Mouse (Mus musculus): ENCODE measurements around the gene Klrc1. TPM values are rescaled to one million over a fixed set of nuclear protein-coding genes. Genes with fewer than 3 reads are reported as not detected.
"Not testable (repeated sequence)": the region's sequence is repeated elsewhere in the genome, so short reads cannot be mapped to it uniquely, and the experiment has no call there.

The Klrc1 gene
- 0.15 and 0.20 TPM in 2 replicates for polyA plus RNA-seq (2015; fragmentation: Nextera tagmentation; extraction: Ambion mirVana)

- 74% methylated on average over 3 of the region's 3 CpGs for WGBS
- H3K9ac ChIP-seq (ENCODE audit: low read length): no peak within 1 kb of the TSS
- no peak within 1 kb of the TSS for H3K4me3 ChIP-seq (ENCODE audit: low read length)
- H3K9me3 ChIP-seq (ENCODE audit: control insufficient read depth, low read length): no peaks in the 10 kb centered on the region
- no peaks in the 10 kb centered on the region for H3K4me1 ChIP-seq (replicated peaks; ENCODE audit: control insufficient read depth, insufficient read depth, low read length)
- H3K27ac ChIP-seq (ENCODE audit: low read length): no peak within 1 kb of the TSS
- no peaks in the 10 kb centered on the region for H3K36me3 ChIP-seq (ENCODE audit: control insufficient read depth, insufficient read depth, low read length)
- no peak for ATAC-seq (ENCODE audit: low read depth)
- no peaks in the 10 kb centered on the region for H3K27me3 ChIP-seq (ENCODE audit: control insufficient read depth, insufficient read depth, low read depth, low read length)
- no peak within 1 kb of the TSS for H3K4me2 ChIP-seq (ENCODE audit: low read depth, low read length)
Observed at GRCm38 (mm10) chr6:129678873-129679272, at the start of gene Klrc1. Gene Klrc1, minus strand, starts transcription at chr6:129678973.

DNA sequence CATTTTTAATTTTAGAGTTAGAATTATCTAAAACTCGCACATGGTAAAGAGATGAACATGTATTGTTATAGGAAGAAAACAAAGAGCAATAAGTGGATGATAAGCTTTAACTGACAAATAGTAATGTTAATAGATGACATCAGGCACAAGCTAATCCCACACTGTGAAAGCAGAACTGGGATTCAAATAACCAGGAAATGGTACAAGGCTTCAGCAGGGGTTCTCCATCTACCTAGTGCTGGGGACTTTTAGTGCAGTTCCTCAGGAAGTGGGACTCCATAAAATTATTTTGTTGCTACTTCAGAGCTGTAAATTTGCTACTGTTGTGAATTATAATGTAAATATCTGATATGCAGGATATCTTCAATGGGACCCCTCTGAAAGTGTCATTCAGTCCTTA lies 48.5 kb upstream of the Klrc1 start:
- H3K4me1 ChIP-seq (replicated peaks; ENCODE audit: control insufficient read depth, insufficient read depth, low read length): no peaks in the 10 kb centered on the region
- 86% methylated on average over 1 of the region's 1 CpGs for WGBS
- H3K36me3 ChIP-seq (ENCODE audit: control insufficient read depth, insufficient read depth, low read length): no peaks in the 10 kb centered on the region

GRCm38 (mm10) chr6:129721390-129721789 lies 42.6 kb upstream of the Klrc1 start:
- Histone ChIP-seq H3K4me2 (ENCODE audit: low read depth, low read length) (no peak overlapping the region), H3K4me3 (ENCODE audit: low read length) (no peak overlapping the region), H3K9me3 (ENCODE audit: control insufficient read depth, low read length) (no peaks in the 10 kb centered on the region), H3K27me3 (ENCODE audit: control insufficient read depth, insufficient read depth, low read depth, low read length) (no peaks in the 10 kb centered on the region), H3K27ac (ENCODE audit: low read length) (no peak overlapping the region), H3K4me1 (replicated peaks; ENCODE audit: control insufficient read depth, insufficient read depth, low read length) (no peaks in the 10 kb centered on the region), H3K36me3 (ENCODE audit: control insufficient read depth, insufficient read depth, low read length) (no peaks in the 10 kb centered on the region), H3K9ac (ENCODE audit: low read length) (no peak overlapping the region)
- no peak for ATAC-seq (ENCODE audit: low read depth)
- WGBS: 29% methylated on average over 1 of the region's 1 CpGs

More for the DNA sequence above, 48.5 kb upstream of the Klrc1 start:
- Histone ChIP-seq H3K27me3 (ENCODE audit: control insufficient read depth, insufficient read depth, low read depth, low read length) (no peaks in the 10 kb centered on the region), H3K9ac (ENCODE audit: low read length) (no peak overlapping the region), H3K9me3 (ENCODE audit: control insufficient read depth, low read length) (no peaks in the 10 kb centered on the region), H3K4me2 (ENCODE audit: low read depth, low read length) (no peak overlapping the region), H3K27ac (ENCODE audit: low read length) (no peak overlapping the region), H3K4me3 (ENCODE audit: low read length) (no peak overlapping the region)
- no peak for ATAC-seq (ENCODE audit: low read depth)

DNA sequence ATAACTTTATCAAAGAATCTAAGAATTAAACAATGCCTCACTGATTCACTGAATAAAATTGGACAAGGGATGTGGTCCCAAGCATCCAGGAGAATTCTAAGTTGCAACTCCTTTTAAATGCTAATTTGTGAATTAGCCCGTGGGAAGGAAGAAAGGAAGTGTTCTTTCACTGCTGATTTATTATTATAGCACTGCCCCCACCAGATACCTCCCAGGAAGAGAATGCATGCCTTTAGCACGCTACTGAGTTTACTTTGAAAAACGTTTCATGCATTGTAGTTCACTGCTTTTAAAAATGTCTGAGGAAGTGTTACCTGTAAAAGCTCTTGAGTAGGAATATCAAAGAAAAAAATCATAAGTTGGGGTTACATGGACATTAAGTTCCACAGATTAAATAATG lies 41.7 kb upstream of the Klrc1 start:
- no peak for ATAC-seq (ENCODE audit: low read depth)
- Histone ChIP-seq H3K4me1 (replicated peaks; ENCODE audit: control insufficient read depth, insufficient read depth, low read length) (no peaks in the 10 kb centered on the region), H3K27ac (ENCODE audit: low read length) (no peak overlapping the region), H3K27me3 (ENCODE audit: control insufficient read depth, insufficient read depth, low read depth, low read length) (no peaks in the 10 kb centered on the region), H3K9me3 (ENCODE audit: control insufficient read depth, low read length) (no peaks in the 10 kb centered on the region), H3K36me3 (ENCODE audit: control insufficient read depth, insufficient read depth, low read length) (no peaks in the 10 kb centered on the region), H3K9ac (ENCODE audit: low read length) (no peak overlapping the region), H3K4me3 (ENCODE audit: low read length) (no peak overlapping the region), H3K4me2 (ENCODE audit: low read depth, low read length) (no peak overlapping the region)
- 23% methylated on average over 3 of the region's 3 CpGs for WGBS

DNA sequence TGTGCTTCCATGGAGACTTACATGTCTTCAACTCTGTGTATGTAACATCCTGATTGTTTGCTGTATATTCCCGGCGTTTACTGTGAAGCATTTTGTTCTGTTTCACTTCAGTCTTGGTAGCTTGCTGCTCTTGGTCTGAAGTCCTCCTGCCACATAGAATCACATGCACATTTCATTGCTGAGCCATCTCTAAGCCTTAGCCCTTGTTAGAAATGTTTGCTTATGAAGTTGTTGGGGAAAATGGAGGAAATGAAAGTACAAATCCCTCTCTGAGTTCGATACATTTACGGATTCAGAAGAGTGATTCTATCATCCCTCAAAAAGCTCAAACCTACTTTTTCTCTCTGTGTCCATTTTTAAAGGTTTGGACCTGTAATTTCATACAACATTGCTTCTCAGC lies 38.3 kb upstream of the Klrc1 start, which contains the start of gene Klri1:
Gene Klri1, minus strand, starts transcription at position 101 of the 400 bp plus-strand sequence.
- 82% methylated on average over 4 of the region's 4 CpGs for WGBS
- Histone ChIP-seq H3K4me3 (ENCODE audit: low read length) (no peak within 1 kb of the TSS), H3K27me3 (ENCODE audit: control insufficient read depth, insufficient read depth, low read depth, low read length) (no peaks in the 10 kb centered on the region), H3K4me1 (replicated peaks; ENCODE audit: control insufficient read depth, insufficient read depth, low read length) (no peaks in the 10 kb centered on the region), H3K9me3 (ENCODE audit: control insufficient read depth, low read length) (no peaks in the 10 kb centered on the region), H3K27ac (ENCODE audit: low read length) (no peak within 1 kb of the TSS), H3K9ac (ENCODE audit: low read length) (no peak within 1 kb of the TSS), H3K4me2 (ENCODE audit: low read depth, low read length) (no peak within 1 kb of the TSS), H3K36me3 (ENCODE audit: control insufficient read depth, insufficient read depth, low read length) (no peaks in the 10 kb centered on the region)
- no peak for ATAC-seq (ENCODE audit: low read depth)

DNA sequence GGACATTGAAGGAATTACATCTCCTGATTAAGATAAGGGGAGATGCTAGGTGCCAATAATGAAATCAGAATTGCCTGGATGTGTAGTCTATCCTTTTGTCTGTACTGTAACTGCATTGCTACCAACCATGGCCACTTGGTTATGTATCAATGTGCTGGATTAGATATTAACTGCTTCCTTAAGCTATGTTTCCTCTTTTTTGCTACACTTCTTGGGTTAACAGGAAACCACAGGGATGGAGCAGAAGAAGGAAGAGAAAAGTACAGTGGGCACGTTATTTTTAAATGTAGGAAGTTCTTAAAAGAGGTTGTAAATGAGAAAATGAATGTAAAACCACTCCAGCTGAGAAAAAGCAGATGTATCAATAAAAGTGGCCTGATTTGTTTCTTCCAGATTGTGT lies 34.8 kb upstream of the Klrc1 start:
- no peak overlapping the region for H3K27ac ChIP-seq (ENCODE audit: low read length)
- WGBS: 34% methylated on average over 1 of the region's 1 CpGs
- H3K4me2 ChIP-seq (ENCODE audit: low read depth, low read length): no peak overlapping the region
- H3K9ac ChIP-seq (ENCODE audit: low read length): no peak overlapping the region
- ATAC-seq (ENCODE audit: low read depth): no peak
- no peaks in the 10 kb centered on the region for H3K27me3 ChIP-seq (ENCODE audit: control insufficient read depth, insufficient read depth, low read depth, low read length)
- H3K4me3 ChIP-seq (ENCODE audit: low read length): no peak overlapping the region
- H3K36me3 ChIP-seq (ENCODE audit: control insufficient read depth, insufficient read depth, low read length): no peaks in the 10 kb centered on the region
- H3K9me3 ChIP-seq (ENCODE audit: control insufficient read depth, low read length): no peaks in the 10 kb centered on the region
- H3K4me1 ChIP-seq (replicated peaks; ENCODE audit: control insufficient read depth, insufficient read depth, low read length): no peaks in the 10 kb centered on the region

GRCm38 (mm10) chr6:129691436-129691835 lies 12.7 kb upstream of the Klrc1 start:
- H3K36me3 ChIP-seq (ENCODE audit: control insufficient read depth, insufficient read depth, low read length); H3K27me3 ChIP-seq (ENCODE audit: control insufficient read depth, insufficient read depth, low read depth, low read length); H3K4me3 ChIP-seq (ENCODE audit: low read length); H3K9ac ChIP-seq (ENCODE audit: low read length); H3K4me2 ChIP-seq (ENCODE audit: low read depth, low read length); ATAC-seq (ENCODE audit: low read depth); H3K27ac ChIP-seq (ENCODE audit: low read length); H3K4me1 ChIP-seq (replicated peaks; ENCODE audit: control insufficient read depth, insufficient read depth, low read length); H3K9me3 ChIP-seq (ENCODE audit: control insufficient read depth, low read length): not testable (repeated sequence)
- WGBS: 68% methylated on average over 10 of the region's 10 CpGs

- Histone ChIP-seq H3K9me3 (ENCODE audit: control insufficient read depth, low read length) (no peaks in the 10 kb centered on the region), H3K36me3 (ENCODE audit: control insufficient read depth, insufficient read depth, low read length) (no peaks in the 10 kb centered on the region), H3K4me1 (replicated peaks; ENCODE audit: control insufficient read depth, insufficient read depth, low read length) (no peaks in the 10 kb centered on the region), H3K9ac (ENCODE audit: low read length) (no peak overlapping the region), H3K4me3 (ENCODE audit: low read length) (no peak overlapping the region), H3K27me3 (ENCODE audit: control insufficient read depth, insufficient read depth, low read depth, low read length) (no peaks in the 10 kb centered on the region), H3K4me2 (ENCODE audit: low read depth, low read length) (no peak overlapping the region), H3K27ac (ENCODE audit: low read length) (no peak overlapping the region)
- ATAC-seq (ENCODE audit: low read depth): no peak
- WGBS: 41% methylated on average over 1 of the region's 1 CpGs
Observed at GRCm38 (mm10) chr6:129680379-129680778, 1.6 kb upstream of the Klrc1 start.

GRCm38 (mm10) chr6:129661301-129661700 lies 17.5 kb downstream of the Klrc1 start:
- not testable (repeated sequence) for H3K4me3 ChIP-seq (ENCODE audit: low read length); H3K9ac ChIP-seq (ENCODE audit: low read length); H3K27ac ChIP-seq (ENCODE audit: low read length); H3K27me3 ChIP-seq (ENCODE audit: control insufficient read depth, insufficient read depth, low read depth, low read length); H3K36me3 ChIP-seq (ENCODE audit: control insufficient read depth, insufficient read depth, low read length); H3K4me2 ChIP-seq (ENCODE audit: low read depth, low read length); H3K9me3 ChIP-seq (ENCODE audit: control insufficient read depth, low read length); H3K4me1 ChIP-seq (replicated peaks; ENCODE audit: control insufficient read depth, insufficient read depth, low read length); ATAC-seq (ENCODE audit: low read depth)
- WGBS: 40% methylated on average over 1 of the region's 3 CpGs

DNA sequence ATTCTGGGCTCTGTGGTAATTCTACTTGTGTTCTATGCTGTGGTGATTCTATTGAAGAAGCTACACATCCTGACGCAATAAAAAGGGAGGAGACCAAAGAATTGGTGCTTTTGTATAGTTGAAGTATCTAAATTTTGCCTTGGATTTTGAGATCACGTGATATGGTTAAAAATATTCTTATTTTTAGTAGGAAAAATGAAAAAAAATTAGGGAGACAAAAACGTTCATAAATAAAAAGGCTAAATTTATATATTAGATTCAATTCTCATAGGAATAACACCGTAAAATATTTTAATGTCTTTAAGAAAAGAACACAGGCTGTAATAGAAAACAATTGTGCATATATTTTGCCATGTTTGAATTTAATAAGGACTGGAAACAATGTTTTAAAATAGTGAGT lies 18.2 kb downstream of the Klrc1 start, which contains the start of gene Klrc2:
Gene Klrc2, minus strand, starts transcription at position 101 of the 400 bp plus-strand sequence.
- H3K27ac ChIP-seq (ENCODE audit: low read length); ATAC-seq (ENCODE audit: low read depth); H3K4me1 ChIP-seq (replicated peaks; ENCODE audit: control insufficient read depth, insufficient read depth, low read length); H3K27me3 ChIP-seq (ENCODE audit: control insufficient read depth, insufficient read depth, low read depth, low read length); H3K36me3 ChIP-seq (ENCODE audit: control insufficient read depth, insufficient read depth, low read length); H3K9me3 ChIP-seq (ENCODE audit: control insufficient read depth, low read length); H3K9ac ChIP-seq (ENCODE audit: low read length); H3K4me2 ChIP-seq (ENCODE audit: low read depth, low read length); H3K4me3 ChIP-seq (ENCODE audit: low read length): not testable (repeated sequence)
- WGBS: 63% methylated on average over 4 of the region's 4 CpGs
